Mouse (Mus musculus) CD4-positive, CD25-positive, alpha-beta regulatory T cell, adult 9 weeks (primary cell): ENCODE measurements around the gene Mgst3. TPM values are rescaled to one million over a fixed set of nuclear protein-coding genes. Genes with fewer than 3 reads are reported as not detected.

Source experiments
- polyA plus RNA-seq: library from polyadenylated mRNA; unstranded; fragments of 100-300 nt; shearing (Covaris generic); gene quantifications from one replicate; pipeline ENCODE4 v1.2.1, GENCODE M21; 2017

Gene Mgst3
- polyA plus RNA-seq = 4.8 TPM

DNA sequence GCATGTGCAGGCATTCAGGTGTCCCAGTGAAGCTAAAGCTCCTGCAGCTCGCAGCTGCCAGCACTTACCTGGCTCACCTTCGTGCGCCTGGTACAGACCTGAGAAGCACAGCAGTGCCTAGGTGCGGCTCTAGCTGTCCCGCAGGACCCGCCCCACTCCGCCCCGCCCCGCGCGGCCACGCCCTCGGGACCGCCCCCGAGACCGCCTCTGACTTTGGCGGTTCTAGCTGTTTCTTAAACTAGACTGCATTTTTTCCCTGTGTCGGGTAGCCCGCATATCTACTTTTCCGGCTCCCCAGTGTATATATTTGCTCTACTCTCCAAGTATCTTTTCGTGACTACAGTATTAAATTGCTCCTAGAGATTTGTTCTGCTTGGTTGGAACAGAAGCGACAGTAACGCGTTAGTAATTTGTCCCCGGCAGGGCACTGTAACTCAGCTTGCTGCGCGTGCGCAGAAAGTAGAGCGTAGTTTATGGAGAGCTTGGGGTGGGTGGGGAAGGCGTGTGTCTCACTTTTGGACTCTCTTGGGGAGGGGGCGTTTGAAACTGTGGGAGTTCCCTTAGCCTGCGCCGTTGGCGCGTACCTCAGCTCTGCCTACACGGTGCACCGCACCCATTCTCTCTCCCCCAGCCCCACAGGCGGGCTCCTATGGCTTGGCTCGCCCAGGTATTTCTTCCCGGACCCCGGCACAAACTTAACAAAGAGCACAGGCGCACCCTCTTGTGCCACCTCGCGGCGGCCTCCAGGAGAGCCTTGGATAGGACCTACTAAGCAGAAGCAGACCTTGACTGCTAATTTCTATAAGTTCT lies at the start of gene Mgst3:
Mgst3 (minus strand) TSS at position 159 of the 810 bp plus-strand sequence.

DNA sequence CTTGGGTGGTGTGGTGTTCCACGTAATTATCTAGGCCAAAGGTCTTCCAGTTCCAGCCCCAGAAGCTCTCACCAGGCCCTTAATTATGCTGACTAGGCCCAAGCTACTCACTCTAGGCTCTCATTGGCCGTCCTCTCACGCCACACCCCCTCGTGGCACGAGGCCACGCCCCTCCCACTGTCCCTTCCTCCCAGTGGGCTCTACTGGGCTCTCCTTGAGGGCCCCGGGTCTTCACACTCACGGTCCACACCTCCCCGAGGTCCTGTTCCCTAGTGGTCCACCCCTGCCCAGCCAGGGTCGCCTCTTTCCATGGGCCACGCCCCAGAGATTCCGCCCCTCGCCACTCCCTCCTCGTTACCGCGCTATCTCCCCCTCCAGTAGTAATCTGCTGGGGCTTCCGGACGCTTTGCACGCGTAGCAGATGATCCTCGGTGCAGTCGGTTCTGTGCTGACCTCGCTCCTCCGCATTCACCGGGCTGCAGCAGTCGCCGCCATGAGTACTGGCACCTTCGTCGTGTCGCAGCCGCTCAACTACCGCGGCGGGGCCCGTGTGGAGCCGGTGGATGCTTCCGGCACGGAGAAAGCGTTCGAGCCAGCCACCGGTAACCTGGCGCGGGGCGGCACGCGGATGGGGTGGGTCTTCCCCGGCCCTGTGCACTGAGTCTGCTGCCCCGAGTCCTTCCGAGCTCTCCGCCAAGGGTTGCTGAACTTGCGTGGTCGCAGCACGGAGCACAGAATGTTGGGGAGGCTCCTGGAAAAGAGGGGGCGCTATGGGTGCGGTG lies 43.6 kb downstream of the Mgst3 start, which contains the start of gene Aldh9a1:
Aldh9a1 (plus strand) TSS at position 177 of the 782 bp plus-strand sequence.

Other genes with a start within 250 kb of the Mgst3 start
- gene Uck2, start 108.5 kb downstream of the Mgst3 start, polyA plus RNA-seq = 35.3 TPM
- gene Tmco1, start 85.5 kb downstream of the Mgst3 start, polyA plus RNA-seq = 102 TPM
- gene Aldh9a1, start 43.9 kb downstream of the Mgst3 start, polyA plus RNA-seq = 84.2 TPM
- not detected for gene Lrrc52, start 72.9 kb upstream of the Mgst3 start, polyA plus RNA-seq
- gene Rxrg, start 204.5 kb upstream of the Mgst3 start, polyA plus RNA-seq = not detected